Mouse (Mus musculus) CH12.LX (cell line): Measurements from ENCODE around the gene Alox12. TPM values are rescaled to one million over a fixed set of nuclear protein-coding genes. Genes with fewer than 3 reads are reported as not detected.

ENCODE experiments used
- DNase-seq: peaks from one replicate; pipeline ENCODE4 v3.0.0-alpha.2; 2013; ENCODE audit errors: extremely low read depth
- H3K27ac ChIP-seq: 2 replicates; pipeline ENCODE4 v1.5.1; 2012; ENCODE audit warnings: low read depth, mild to moderate bottlenecking, control low read depth, moderate library complexity; ENCODE audit not compliant: insufficient read depth
- H3K27me3 ChIP-seq: replicated peaks from 2 replicates; pipeline ENCODE3; 2012; ENCODE audit warnings: inconsistent platforms
- H3K36me3 ChIP-seq, 2 experiments: replicated peaks in 1 of 2; 2 replicates each; pipeline versions ENCODE3 to v1.6.1; 2012; ENCODE audit warnings: inconsistent platforms in 1 of 2, low read length in 1 of 2, mild to moderate bottlenecking in 1 of 2, mixed read lengths in 1 of 2, moderate library complexity in 1 of 2; ENCODE audit not compliant: control insufficient read depth in 1 of 2, insufficient read depth in 1 of 2
- H3K4me1 ChIP-seq, 2 experiments: 2 replicates each; pipeline ENCODE4 v1.6.1; 2012; ENCODE audit warnings: inconsistent platforms in 1 of 2, moderate library complexity in 1 of 2; ENCODE audit not compliant: insufficient read depth in 2 of 2, control insufficient read depth in 1 of 2
- H3K4me2 ChIP-seq: 2 replicates; pipeline ENCODE4 v1.6.1; 2012; ENCODE audit warnings: low read depth, mild to moderate bottlenecking, control low read depth; ENCODE audit not compliant: poor library complexity, insufficient read depth, severe bottlenecking
- H3K4me3 ChIP-seq, 3 experiments: fragments of 150-350 bp in 1 of 3; sonication (generic) in 1 of 3; replicated peaks in 1 of 3; 2 replicates each; pipeline versions ENCODE3 to v1.5.1; 2011 to 2012; ENCODE audit warnings: low read depth in 2 of 3, low read length in 2 of 3, mild to moderate bottlenecking in 2 of 3, moderate library complexity in 2 of 3, control low read depth in 1 of 3, improper control_type of control experiment in 1 of 3, inconsistent platforms in 1 of 3, mixed read lengths in 1 of 3; ENCODE audit not compliant: poor library complexity in 1 of 3
- H3K79me2 ChIP-seq: replicated peaks from 2 replicates; pipeline ENCODE4 v1.6.1; 2012; ENCODE audit warnings: mild to moderate bottlenecking, moderate library complexity; ENCODE audit not compliant: control insufficient read depth, poor library complexity, insufficient read depth, severe bottlenecking; ENCODE audit errors: extremely low read depth
- H3K9ac ChIP-seq: 2 replicates; pipeline ENCODE4 v1.6.1; 2012; ENCODE audit warnings: low read depth, mild to moderate bottlenecking, control low read depth, moderate library complexity; ENCODE audit not compliant: insufficient read depth
- H3K9me3 ChIP-seq: replicated peaks from 2 replicates; pipeline ENCODE3; 2012; ENCODE audit warnings: low read length, inconsistent platforms, mixed read lengths
- BHLHE40 ChIP-seq: IDR thresholded peaks from 2 replicates; pipeline ENCODE4 v1.6.1; 2011; ENCODE audit warnings: mild to moderate bottlenecking, low read depth, low read length, improper control_type of control experiment
- CHD1 ChIP-seq: IDR thresholded peaks from 2 replicates; pipeline ENCODE4 v1.6.1; 2012; ENCODE audit warnings: low read depth, low read length, improper control_type of control experiment, inconsistent platforms
- CHD2 ChIP-seq: IDR thresholded peaks from 2 replicates; pipeline ENCODE4 v1.6.1; 2011; ENCODE audit warnings: low read length, improper control_type of control experiment
- CTCF ChIP-seq, 2 experiments: IDR thresholded peaks in 1 of 2; conservative IDR thresholded peaks in 1 of 2; 2 replicates each; pipeline ENCODE4 v1.5.1; 2011 to 2012; ENCODE audit warnings: low read depth in 2 of 2, low read length in 2 of 2, improper control_type of control experiment in 1 of 2, inconsistent platforms in 1 of 2, mild to moderate bottlenecking in 1 of 2, moderate library complexity in 1 of 2
- EP300 ChIP-seq: IDR thresholded peaks from 2 replicates; pipeline ENCODE4 v1.6.1; 2011; ENCODE audit warnings: low read length, improper control_type of control experiment
- GABPA ChIP-seq: IDR thresholded peaks from 2 replicates; pipeline ENCODE4 v1.6.1; 2012; ENCODE audit warnings: low read depth, low read length, improper control_type of control experiment, inconsistent platforms; ENCODE audit not compliant: insufficient replicate concordance
- IRF4 ChIP-seq: IDR thresholded peaks from 2 replicates; pipeline ENCODE4 v1.6.1; 2014; ENCODE audit warnings: low read depth, mild to moderate bottlenecking, inconsistent platforms, low read length, improper control_type of control experiment
- JUND ChIP-seq: conservative IDR thresholded peaks from 2 replicates; pipeline ENCODE4 v1.6.1; 2011; ENCODE audit warnings: low read depth, low read length, improper control_type of control experiment
- MAX ChIP-seq: IDR thresholded peaks from 2 replicates; pipeline ENCODE4 v1.6.1; 2011; ENCODE audit warnings: low read length, improper control_type of control experiment
- MEF2A ChIP-seq: IDR thresholded peaks from 2 replicates; pipeline ENCODE4 v1.6.1; 2014; ENCODE audit warnings: low read depth, mild to moderate bottlenecking, inconsistent platforms, low read length, improper control_type of control experiment, borderline replicate concordance
- MXI1 ChIP-seq: IDR thresholded peaks from 2 replicates; pipeline ENCODE4 v1.6.1; 2011; ENCODE audit warnings: mild to moderate bottlenecking, low read depth, low read length, improper control_type of control experiment
- NELFE ChIP-seq: IDR thresholded peaks from 2 replicates; pipeline ENCODE4 v1.6.1; 2011; ENCODE audit warnings: low read depth, low read length, improper control_type of control experiment
- NRF1 ChIP-seq: IDR thresholded peaks from 2 replicates; pipeline ENCODE4 v1.6.1; 2014; ENCODE audit warnings: low read depth, mild to moderate bottlenecking, inconsistent platforms, low read length, improper control_type of control experiment, moderate library complexity
- PAX5 ChIP-seq: IDR thresholded peaks from 2 replicates; pipeline ENCODE4 v1.6.1; 2012; ENCODE audit warnings: low read length, inconsistent platforms, mixed read lengths
- POLR2A ChIP-seq: IDR thresholded peaks from 2 replicates; pipeline ENCODE4 v1.6.1; 2011; ENCODE audit warnings: low read depth, mild to moderate bottlenecking, improper control_type of control experiment, low read length
- POLR2AphosphoS2 ChIP-seq: IDR thresholded peaks from 2 replicates; pipeline ENCODE4 v1.6.1; 2011; ENCODE audit warnings: low read depth, low read length, improper control_type of control experiment
- RAD21 ChIP-seq: IDR thresholded peaks from 2 replicates; pipeline ENCODE4 v1.6.1; 2011; ENCODE audit warnings: low read depth, mild to moderate bottlenecking, low read length, improper control_type of control experiment, moderate library complexity
- RCOR1 ChIP-seq: conservative IDR thresholded peaks from 2 replicates; pipeline ENCODE4 v1.6.1; 2012; ENCODE audit warnings: low read depth, mild to moderate bottlenecking, inconsistent platforms, low read length, improper control_type of control experiment
- SMC3 ChIP-seq: IDR thresholded peaks from 2 replicates; pipeline ENCODE4 v1.6.1; 2011; ENCODE audit warnings: low read depth, low read length, improper control_type of control experiment
- UBTF ChIP-seq: IDR thresholded peaks from 2 replicates; pipeline ENCODE4 v1.6.1; 2012; ENCODE audit warnings: low read depth, mild to moderate bottlenecking, inconsistent platforms, low read length, improper control_type of control experiment, moderate library complexity
- USF2 ChIP-seq: conservative IDR thresholded peaks from 2 replicates; pipeline ENCODE4 v1.6.1; 2011; ENCODE audit warnings: low read depth, low read length, improper control_type of control experiment
- ZC3H11A ChIP-seq: IDR thresholded peaks from 2 replicates; pipeline ENCODE4 v1.6.1; 2012; ENCODE audit warnings: low read depth, mild to moderate bottlenecking, inconsistent platforms, low read length, improper control_type of control experiment
- dilution Hi-C: fragments of 300-500 bp; cut with MboI; formaldehyde crosslinking; loops from 2 replicates; pipeline ENCODE4 v1.14.3; 2020; ENCODE audit warnings: low sequenced_read_pairs; ENCODE audit not compliant: extremely low pct_unique_long_range_greater_than_20kb, extremely low pct_ligation_motif_present
- in situ Hi-C: fragments of 300-500 bp; cut with MboI; formaldehyde crosslinking; loops from 3 replicates; pipeline ENCODE4 v1.14.3; 2019; ENCODE audit warnings: low sequenced_read_pairs, low pct_ligation_motif_present, low pct_unique_long_range_greater_than_20kb, mixed read lengths
- polyA plus RNA-seq: library from polyadenylated mRNA; unstranded; fragments of >175 nt; gene quantifications from 2 replicates; pipeline ENCODE4 v1.2.1, GENCODE M21; 2012; ENCODE audit warnings: low read depth; ENCODE audit not compliant: insufficient read length
- total RNA-seq, 2 experiments: library from RNA; depleted of rRNA; stranded (reverse); fragments of 300-350 nt in 1 of 2; fragments of >200 nt in 1 of 2; gene quantifications; 2 replicates each; pipeline ENCODE4 v1.2.3; 2012 to 2014

The Alox12 gene
- total and polyA plus RNA-seq, 3 experiments = not detected

GRCm38 (mm10) chr11:70291235-70291634 lies 36.1 kb upstream of the Alox12 start:
- Histone ChIP-seq H3K9ac (no peak overlapping the region), H3K4me2 (no peak overlapping the region), H3K27me3 (peaks cover 81% of the 10 kb centered on the region), H3K4me3 (no peak overlapping the region), H3K36me3 (no peaks in the 10 kb centered on the region), H3K27ac (no peak overlapping the region), H3K79me2 (no peaks in the 10 kb centered on the region), H3K9me3 (peaks cover 4% of the 10 kb centered on the region), H3K4me1 (no peaks in the 10 kb centered on the region)
- dilution Hi-C loops (no loop called here), in situ Hi-C loops (no loop called here)
- DNase-seq = no peak
- TF ChIP-seq MAX (no peak), PAX5 (no peak), USF2 (no peak), ZC3H11A (no peak), NRF1 (no peak), RAD21 (no peak), SMC3 (no peak), RCOR1 (no peak), BHLHE40 (no peak), IRF4 (no peak), JUND (no peak), EP300 (no peak), POLR2AphosphoS2 (no peak), MXI1 (no peak), CHD2 (no peak), CHD1 (no peak), POLR2A (no peak)

DNA sequence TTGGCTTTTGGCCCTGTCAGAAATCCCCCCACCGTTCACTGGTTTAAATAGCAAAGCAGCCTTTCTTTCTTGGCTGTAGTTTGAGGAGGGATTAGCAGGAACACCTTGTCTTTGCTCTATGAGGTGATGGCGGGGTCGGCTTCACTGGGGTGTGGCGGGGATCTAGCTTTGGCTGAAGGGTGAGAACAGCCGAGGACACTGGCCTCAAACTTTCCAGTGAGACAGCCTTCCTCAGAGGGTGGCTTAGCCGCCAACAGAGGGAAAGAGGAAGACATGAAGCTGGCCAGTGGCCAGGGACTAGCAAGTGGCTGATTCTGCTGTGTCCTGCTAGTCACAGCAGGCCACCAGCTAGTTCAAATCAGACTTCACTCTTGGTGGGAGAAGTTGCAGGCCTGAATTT lies 34.1 kb upstream of the Alox12 start:
- no peak for DNase-seq
- H3K9ac ChIP-seq = no peak overlapping the region
- H3K4me1 ChIP-seq = no peaks in the 10 kb centered on the region

More for the DNA sequence above, 34.1 kb upstream of the Alox12 start:
- no peaks in the 10 kb centered on the region for H3K9me3 ChIP-seq
- H3K27ac ChIP-seq = no peak overlapping the region
- dilution Hi-C loops = no loop called here
- no peak for TF ChIP-seq CTCF (conservative IDR thresholded peaks at IDR 0.05 in 1 of 2, IDR thresholded peaks at IDR 0.05 in 1 of 2; ENCODE audit: low read depth in 2 of 2, low read length in 2 of 2)
- no peak for TF ChIP-seq MEF2A
- no peak for TF ChIP-seq POLR2A
- no peak for TF ChIP-seq NELFE
- TF ChIP-seq NRF1 = no peak
- no peak for TF ChIP-seq GABPA
- no peak for TF ChIP-seq UBTF
- TF ChIP-seq PAX5 = no peak
- no peak overlapping the region for H3K4me3 ChIP-seq
- no peaks in the 10 kb centered on the region for H3K36me3 ChIP-seq
- no peak overlapping the region for H3K4me2 ChIP-seq
- peaks cover 89% of the 10 kb centered on the region for H3K27me3 ChIP-seq
- in situ Hi-C loops = no loop called here
- no peaks in the 10 kb centered on the region for H3K79me2 ChIP-seq
